Mouse (Mus musculus): ENCODE results near the gene Ttll11. TPM values are rescaled to one million over a fixed set of nuclear protein-coding genes. Genes with fewer than 3 reads are reported as not detected.
A peak's percentile ranks its signal among the peaks of the same experiment; 100 is the strongest.

Ttll11 gene
- polyA plus RNA-seq, 1 experiment from 2014 or later: 5.7 TPM

GRCm38 (mm10) chr2:35874421-35874820 lies 105.3 kb downstream of the Ttll11 start:
- Histone ChIP-seq H3K27me3 (replicated peaks) (no peaks in the 10 kb centered on the region), H3K4me3 (replicated peaks) (no peak overlapping the region), H3K9me3 (replicated peaks) (no peaks in the 10 kb centered on the region), H3K4me2 (no peak overlapping the region), H3K27ac (replicated peaks) (no peak overlapping the region), H3K4me1 (peaks cover 15% of the 10 kb centered on the region), H3K36me3 (no peaks in the 10 kb centered on the region), H3K9ac (replicated peaks) (no peak overlapping the region)
- 90% methylated on average over 8 of the region's 8 CpGs for WGBS
- no peak for ATAC-seq (ENCODE audit: low FRiP score)

DNA sequence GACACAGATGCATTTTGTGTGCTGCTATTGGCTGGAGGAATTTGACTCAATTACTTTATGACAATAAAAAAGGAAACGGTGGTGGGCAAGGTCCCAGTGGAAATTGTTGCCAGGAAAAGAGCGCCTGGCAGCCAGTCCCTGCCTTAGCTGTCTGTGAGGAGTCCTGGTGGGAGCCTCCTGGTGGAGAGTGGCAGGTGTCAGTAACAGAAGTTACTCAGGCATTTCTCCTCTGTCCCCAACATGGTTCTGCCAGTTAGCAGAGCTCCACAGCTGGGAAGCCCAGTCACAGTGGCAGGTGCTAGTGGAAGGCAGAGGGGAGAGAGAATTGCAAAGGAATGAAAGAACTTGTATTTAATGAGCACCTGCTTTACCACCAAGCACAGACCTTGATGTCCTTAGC lies 110.5 kb downstream of the Ttll11 start:
- H3K27ac ChIP-seq (replicated peaks): peak overlapping the region; percentile 43; the same call in 1 of the 2 replicates

GRCm38 (mm10) chr2:35863284-35863683 lies 116.4 kb downstream of the Ttll11 start:
- H3K36me3 ChIP-seq: no peaks in the 10 kb centered on the region
- no peak for ATAC-seq (ENCODE audit: low FRiP score)
- no peak overlapping the region for H3K9ac ChIP-seq (replicated peaks)
- 67% methylated on average over 4 of the region's 4 CpGs for WGBS
- no peaks in the 10 kb centered on the region for H3K9me3 ChIP-seq (replicated peaks)
- H3K4me1 ChIP-seq: peaks cover 8% of the 10 kb centered on the region
- no peak overlapping the region for H3K27ac ChIP-seq (replicated peaks)
- no peak overlapping the region for H3K4me3 ChIP-seq (replicated peaks)
- H3K27me3 ChIP-seq (replicated peaks): no peaks in the 10 kb centered on the region
- no peak overlapping the region for H3K4me2 ChIP-seq

More for the DNA sequence above, 110.5 kb downstream of the Ttll11 start:
- H3K27me3 ChIP-seq (replicated peaks): no peaks in the 10 kb centered on the region
- no peaks in the 10 kb centered on the region for H3K9me3 ChIP-seq (replicated peaks)
- H3K4me3 ChIP-seq (replicated peaks): no peak overlapping the region
- ATAC-seq (ENCODE audit: low FRiP score): 0 out of 2 replicates have a peak, but pooled peaks have one; percentile 22
- 14% methylated on average over 2 of the region's 2 CpGs for WGBS
- no peaks in the 10 kb centered on the region for H3K36me3 ChIP-seq
- no peak overlapping the region for H3K4me2 ChIP-seq
- no peak overlapping the region for H3K9ac ChIP-seq (replicated peaks)
- H3K4me1 ChIP-seq: peaks cover 9% of the 10 kb centered on the region

DNA sequence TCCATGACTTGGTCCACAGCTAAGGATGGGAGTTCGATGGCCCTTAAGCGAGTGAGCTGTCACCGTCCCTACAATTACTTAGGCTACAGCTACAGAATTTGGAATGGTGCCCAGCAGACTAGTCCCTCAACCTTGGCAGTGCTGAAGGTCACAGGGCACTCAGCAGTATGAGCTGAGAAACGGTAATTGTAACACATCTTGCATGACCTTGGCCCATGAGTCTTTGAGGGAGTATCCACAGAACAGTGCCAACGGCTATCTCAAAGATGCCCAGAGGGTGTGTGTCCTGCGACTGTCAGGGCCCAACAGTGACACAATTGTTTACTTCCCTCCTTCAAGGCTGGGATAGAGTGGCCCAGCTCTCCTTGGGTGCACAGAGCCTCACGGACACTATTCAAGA lies 118.5 kb downstream of the Ttll11 start:
- Histone ChIP-seq H3K9me3 (replicated peaks) (no peaks in the 10 kb centered on the region), H3K27me3 (replicated peaks) (no peaks in the 10 kb centered on the region), H3K4me2 (no peak overlapping the region), H3K27ac (replicated peaks) (no peak overlapping the region), H3K9ac (replicated peaks) (no peak overlapping the region), H3K4me3 (replicated peaks) (no peak overlapping the region), H3K4me1 (peaks cover 8% of the 10 kb centered on the region), H3K36me3 (no peaks in the 10 kb centered on the region)
- ATAC-seq (ENCODE audit: low FRiP score): no peak
- 89% methylated on average over 7 of the region's 7 CpGs for WGBS

DNA sequence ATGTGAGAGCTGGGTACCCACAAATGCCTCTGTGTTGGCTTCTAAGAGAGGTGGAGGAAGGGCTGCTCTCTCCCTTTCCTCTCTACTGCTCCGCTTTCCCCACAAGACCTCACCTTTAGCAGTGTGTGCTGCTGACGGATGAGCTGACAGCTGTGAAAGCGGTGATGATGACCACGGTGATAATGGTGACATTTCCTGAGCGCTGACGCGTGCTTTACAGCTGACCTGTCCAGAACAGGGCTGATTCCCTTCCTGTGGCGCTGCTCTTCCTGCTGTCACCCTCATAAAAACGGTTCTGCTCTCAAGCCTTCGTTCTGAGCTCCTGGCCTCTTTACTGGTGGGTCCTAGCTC lies 119.3 kb downstream of the Ttll11 start:
- no peaks in the 10 kb centered on the region for H3K27me3 ChIP-seq (replicated peaks)
- H3K9me3 ChIP-seq (replicated peaks): no peaks in the 10 kb centered on the region
- ATAC-seq (ENCODE audit: low FRiP score): no peak; the same call in 1 of the 2 replicates
- H3K4me3 ChIP-seq (replicated peaks): no peak overlapping the region
- H3K27ac ChIP-seq (replicated peaks): peak overlapping the region; percentile 18; the same call in 1 of the 2 replicates
- 52% methylated on average over 10 of the region's 10 CpGs for WGBS
- H3K4me1 ChIP-seq: peaks cover 8% of the 10 kb centered on the region
- H3K9ac ChIP-seq (replicated peaks): no peak overlapping the region
- H3K36me3 ChIP-seq: no peaks in the 10 kb centered on the region
- no peak overlapping the region for H3K4me2 ChIP-seq

DNA sequence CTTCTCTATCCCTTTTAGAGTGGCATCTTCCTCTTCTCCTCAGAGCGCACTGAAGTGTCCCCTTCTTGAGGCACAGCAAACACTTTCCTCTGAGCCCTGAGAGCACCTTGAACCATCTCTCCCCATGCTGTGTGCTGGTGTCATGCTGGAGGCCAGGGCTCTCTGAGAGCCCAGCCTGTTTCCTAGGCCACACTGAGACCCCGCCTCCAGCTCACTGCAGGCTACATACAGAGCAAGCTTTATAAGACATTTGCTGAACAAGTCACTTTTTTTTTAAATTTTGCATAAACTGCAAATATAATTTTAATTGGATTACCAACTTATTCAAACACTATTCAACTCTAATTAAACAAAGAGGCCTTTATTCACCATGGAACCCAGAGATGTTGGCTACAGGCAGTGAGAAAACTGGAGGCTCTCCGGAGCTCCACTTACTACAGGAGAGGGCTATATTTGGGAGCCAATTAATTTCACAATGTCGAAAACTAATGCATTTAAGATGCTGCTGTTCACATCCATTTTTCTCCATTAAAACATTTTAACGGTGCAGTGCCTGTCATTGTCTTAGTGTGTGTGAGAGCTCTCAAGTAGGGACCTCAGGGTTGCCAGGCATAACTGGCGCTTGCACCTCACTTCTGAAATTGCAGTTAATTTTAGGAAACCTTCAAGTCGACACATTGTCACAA lies 119.9 kb downstream of the Ttll11 start:
- 65% methylated on average over 7 of the region's 7 CpGs for WGBS
- Histone ChIP-seq H3K27ac (replicated peaks) (peak overlapping the region; percentile 18; the same call in 1 of the 2 replicates), H3K36me3 (no peaks in the 10 kb centered on the region), H3K9ac (replicated peaks) (no peak overlapping the region), H3K4me3 (replicated peaks) (no peak overlapping the region), H3K9me3 (replicated peaks) (no peaks in the 10 kb centered on the region), H3K4me1 (peaks cover 8% of the 10 kb centered on the region), H3K4me2 (no peak overlapping the region), H3K27me3 (replicated peaks) (no peaks in the 10 kb centered on the region)
- ATAC-seq (ENCODE audit: low FRiP score): no peak; the same call in 1 of the 2 replicates

DNA sequence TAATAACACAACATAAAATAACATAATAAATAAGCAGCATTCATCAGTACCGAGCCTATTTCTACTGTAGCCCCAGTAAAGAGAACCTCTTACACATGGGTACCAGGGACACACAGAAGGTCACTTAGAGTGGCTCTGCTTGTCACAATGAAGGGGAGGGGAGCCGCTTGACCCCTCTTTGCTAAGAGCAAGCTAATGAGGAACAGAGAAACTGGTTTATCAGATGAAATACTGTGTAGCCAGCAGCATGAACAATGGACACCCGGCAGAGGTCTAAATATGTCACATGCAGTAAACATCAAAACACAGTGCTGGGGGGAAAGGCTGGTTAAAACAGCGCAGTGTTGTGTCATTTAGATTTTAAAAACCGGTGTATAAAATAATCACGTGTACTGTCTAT lies 121.4 kb downstream of the Ttll11 start:
- WGBS: 82% methylated on average over 6 of the region's 6 CpGs
- Histone ChIP-seq H3K27me3 (replicated peaks) (no peaks in the 10 kb centered on the region), H3K27ac (replicated peaks) (no peak overlapping the region), H3K9ac (replicated peaks) (no peak overlapping the region), H3K36me3 (no peaks in the 10 kb centered on the region), H3K4me3 (replicated peaks) (no peak overlapping the region), H3K4me1 (peaks cover 8% of the 10 kb centered on the region), H3K9me3 (replicated peaks) (no peaks in the 10 kb centered on the region), H3K4me2 (no peak overlapping the region)
- no peak for ATAC-seq (ENCODE audit: low FRiP score)

DNA sequence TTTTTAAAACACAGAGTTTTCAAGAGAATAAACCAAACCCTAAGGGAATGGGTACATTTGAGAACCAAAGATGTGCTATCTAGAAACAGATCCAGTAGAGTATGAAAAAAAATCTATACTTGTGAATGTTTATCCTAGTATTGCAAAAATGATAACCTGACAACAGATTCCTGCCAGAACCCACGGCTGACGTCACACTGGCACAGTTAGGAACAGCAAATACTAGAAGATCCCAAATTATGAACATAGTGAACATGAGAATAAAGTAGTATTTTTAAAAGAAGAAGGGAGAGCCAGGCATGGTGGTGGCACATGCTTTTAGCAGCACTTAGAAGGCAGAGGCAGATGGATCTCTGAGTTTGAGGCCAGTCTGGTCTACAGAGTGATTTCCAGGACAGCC lies 122.8 kb downstream of the Ttll11 start:
- Histone ChIP-seq H3K4me3 (replicated peaks) (no peak overlapping the region), H3K9me3 (replicated peaks) (no peaks in the 10 kb centered on the region), H3K4me1 (peaks cover 11% of the 10 kb centered on the region), H3K36me3 (no peaks in the 10 kb centered on the region), H3K27ac (replicated peaks) (no peak overlapping the region), H3K4me2 (no peak overlapping the region), H3K27me3 (replicated peaks) (no peaks in the 10 kb centered on the region), H3K9ac (replicated peaks) (no peak overlapping the region)
- ATAC-seq (ENCODE audit: low FRiP score): no peak
- WGBS: 90% methylated on average over 2 of the region's 2 CpGs

DNA sequence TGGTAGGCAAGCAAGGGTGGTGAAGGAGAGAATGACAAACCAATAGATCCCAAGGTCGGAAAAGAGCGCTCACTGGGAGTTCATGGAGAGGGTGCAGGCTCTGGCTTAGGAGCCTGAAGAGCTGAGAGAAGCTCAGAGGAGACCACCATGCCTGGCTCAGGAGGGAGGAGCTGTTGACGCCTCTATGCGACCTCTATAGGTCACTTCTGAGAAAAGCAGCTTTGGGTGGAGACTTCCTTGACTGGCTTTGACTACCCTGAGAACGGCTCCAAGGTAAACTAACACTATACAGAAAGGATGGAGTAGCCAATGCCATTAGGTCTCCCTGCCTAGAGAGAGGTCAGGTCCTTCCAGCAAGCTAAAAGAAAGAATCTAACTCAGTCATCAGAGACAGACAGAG lies 124.8 kb downstream of the Ttll11 start:
- 38% methylated on average over 5 of the region's 5 CpGs for WGBS

GRCm38 (mm10) chr2:35852971-35853370 lies 126.7 kb downstream of the Ttll11 start:
- no peak for ATAC-seq (ENCODE audit: low FRiP score)

More for the DNA sequence above, 124.8 kb downstream of the Ttll11 start:
- H3K4me2 ChIP-seq: no peak overlapping the region
- no peak for ATAC-seq (ENCODE audit: low FRiP score)
- H3K27ac ChIP-seq (replicated peaks): no peak overlapping the region
- H3K27me3 ChIP-seq (replicated peaks): no peaks in the 10 kb centered on the region
- H3K4me1 ChIP-seq: peaks cover 18% of the 10 kb centered on the region
- H3K36me3 ChIP-seq: no peaks in the 10 kb centered on the region
- no peaks in the 10 kb centered on the region for H3K9me3 ChIP-seq (replicated peaks)
- H3K4me3 ChIP-seq (replicated peaks): no peak overlapping the region
- no peak overlapping the region for H3K9ac ChIP-seq (replicated peaks)

GRCm38 (mm10) chr2:35852164-35852509 lies 127.6 kb downstream of the Ttll11 start:
- 68% methylated on average over 3 of the region's 3 CpGs for WGBS
- Histone ChIP-seq H3K27ac (replicated peaks) (no peak overlapping the region), H3K27me3 (replicated peaks) (no peaks in the 10 kb centered on the region), H3K4me2 (no peak overlapping the region), H3K36me3 (no peaks in the 10 kb centered on the region), H3K4me1 (peaks cover 21% of the 10 kb centered on the region), H3K4me3 (replicated peaks) (no peak overlapping the region), H3K9ac (replicated peaks) (no peak overlapping the region), H3K9me3 (replicated peaks) (no peaks in the 10 kb centered on the region)
- ATAC-seq (ENCODE audit: low FRiP score): no peak

More at GRCm38 (mm10) chr2:35852971-35853370, 126.7 kb downstream of the Ttll11 start:
- Histone ChIP-seq H3K9ac (replicated peaks) (no peak overlapping the region), H3K27me3 (replicated peaks) (no peaks in the 10 kb centered on the region), H3K27ac (replicated peaks) (no peak overlapping the region), H3K4me1 (peaks cover 21% of the 10 kb centered on the region), H3K4me2 (no peak overlapping the region), H3K36me3 (no peaks in the 10 kb centered on the region), H3K9me3 (replicated peaks) (no peaks in the 10 kb centered on the region), H3K4me3 (replicated peaks) (no peak overlapping the region)
- 72% methylated on average over 4 of the region's 4 CpGs for WGBS

DNA sequence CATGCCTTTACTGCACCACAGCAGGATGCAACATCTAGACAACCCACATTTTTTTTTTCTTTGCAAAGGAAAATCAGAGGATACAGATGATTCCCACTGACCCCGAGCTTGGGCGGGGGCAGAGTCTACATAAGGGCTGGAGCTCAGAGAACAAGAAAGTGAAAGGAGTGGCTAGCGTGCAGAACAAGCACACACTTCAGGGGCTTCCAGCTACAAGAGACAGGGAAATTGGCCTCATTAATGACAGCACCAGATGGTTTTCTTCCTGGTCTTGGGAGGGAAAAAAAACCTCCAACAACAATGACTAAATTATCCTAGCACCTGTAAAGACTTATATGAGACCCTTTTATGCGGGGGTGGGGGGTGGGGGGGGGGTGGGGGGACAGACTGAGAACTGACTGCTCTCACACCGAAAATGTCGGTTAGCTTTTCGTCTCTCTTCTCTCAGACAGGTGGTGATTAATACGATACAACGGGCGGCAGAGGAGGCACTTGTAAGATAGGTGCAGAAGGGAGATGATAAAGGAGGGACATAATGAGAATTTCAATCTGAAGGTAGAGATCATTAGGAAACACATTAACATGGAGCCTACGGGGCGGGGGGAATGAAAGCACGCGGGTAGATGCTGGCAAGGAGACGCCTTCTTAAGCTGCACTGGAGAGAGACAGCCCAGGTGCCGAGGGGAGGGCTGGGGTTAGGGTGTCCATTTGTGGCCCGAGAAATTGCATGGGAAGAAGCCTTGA lies 128.1 kb downstream of the Ttll11 start:
- Histone ChIP-seq H3K9ac (replicated peaks) (no peak overlapping the region), H3K4me2 (no peak overlapping the region), H3K27ac (replicated peaks) (no peak overlapping the region), H3K4me3 (replicated peaks) (no peak overlapping the region), H3K4me1 (peaks cover 21% of the 10 kb centered on the region), H3K9me3 (replicated peaks) (no peaks in the 10 kb centered on the region), H3K27me3 (replicated peaks) (no peaks in the 10 kb centered on the region), H3K36me3 (no peaks in the 10 kb centered on the region)
- 34% methylated on average over 17 of the region's 17 CpGs for WGBS
- no peak for ATAC-seq (ENCODE audit: low FRiP score)
